Mouse (Mus musculus) layer of hippocampus, postnatal 14 days (tissue): ENCODE data around the gene Eef2. TPM values are rescaled to one million over a fixed set of nuclear protein-coding genes. Genes with fewer than 3 reads are reported as not detected.
A peak's percentile ranks its signal among the peaks of the same experiment; 100 is the strongest.

Experiments used
- DNase-seq, 2 experiments: peaks; one replicate each; pipeline ENCODE4 v3.0.0; 2021 to 2022; ENCODE audit warnings: low spot score in 2 of 2, mixed read lengths in 1 of 2
- long read RNA-seq, 2 experiments: library from polyadenylated mRNA; stranded (forward); transcript quantifications; one replicate each; pipeline ENCODE4 v2.0.0; 2021
- total RNA-seq, 2 experiments: library from RNA; stranded (reverse); gene quantifications; 2 replicates each; pipeline ENCODE4 v1.2.3; 2021

Gene Eef2
- total RNA-seq: 1,000 to 10,000 TPM; 1,016 to 1,032 TPM
- long read RNA-seq, experiment 1, transcript Eef2-201 (14 exons, 3,089 nt): major isoform, 155 of 274 reads
- long read RNA-seq, experiment 1, partial matches to known transcripts: 104 of 274 reads
- long read RNA-seq, experiment 1, other reads (novel, unspliced or antisense): 15 of 274 reads
- long read RNA-seq, experiment 2, transcript Eef2-201 (14 exons, 3,089 nt): major isoform, 139 of 276 reads
- long read RNA-seq, experiment 2, partial matches to known transcripts: 134 of 276 reads
- long read RNA-seq, experiment 2, other reads (novel, unspliced or antisense): 3 of 276 reads

- DNase-seq: peak; percentile 99
Observed at GRCm38 (mm10) chr10:81176466-81177271, at the start of gene Eef2. Eef2 (plus strand) TSS chr10:81176631.

GRCm38 (mm10) chr10:81134181-81134587 is 42.2 kb upstream of the Eef2 start:
- DNase-seq: no peak

DNA sequence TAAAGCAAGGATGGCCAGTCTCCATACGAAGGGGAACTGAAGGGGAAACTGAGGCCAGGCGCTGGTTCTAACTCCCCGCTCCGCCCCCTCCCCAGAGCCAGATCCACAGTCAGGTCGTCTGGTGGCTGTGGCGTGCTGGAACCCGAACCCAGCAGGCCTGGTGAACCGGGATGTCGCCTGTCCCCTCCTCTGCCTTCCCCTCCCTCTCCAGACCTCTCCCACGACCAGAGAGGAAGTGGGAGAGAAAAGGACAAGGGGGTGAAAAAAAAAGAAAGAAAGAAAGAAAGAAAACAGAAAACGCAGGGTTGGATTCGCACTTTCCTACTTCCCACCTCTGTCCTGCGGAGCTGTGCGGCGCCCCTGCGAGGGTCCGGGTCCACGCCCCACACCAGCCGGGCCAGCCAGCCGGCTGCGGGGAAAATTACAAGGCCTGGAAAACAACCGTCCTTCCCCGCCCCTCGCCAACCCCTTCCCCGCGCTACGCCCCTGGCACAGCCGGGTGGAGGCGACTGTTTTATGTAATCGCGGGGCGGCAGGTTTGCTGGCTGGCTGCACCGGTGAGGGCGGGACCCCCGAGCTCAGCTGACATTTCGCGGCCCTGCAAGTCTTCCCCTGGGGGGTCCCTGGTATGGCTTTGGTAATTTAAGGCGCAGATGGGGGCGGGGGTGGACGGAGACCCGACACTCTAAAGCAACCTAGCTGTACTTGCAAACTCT is 41.3 kb upstream of the Eef2 start, which contains the start of gene Zbtb7a:
TSS of gene Zbtb7a (plus strand) at position 255 of the 716 bp plus-strand sequence.
- DNase-seq: no peak

GRCm38 (mm10) chr10:81135831-81136705 is 40.4 kb upstream of the Eef2 start:
- DNase-seq: peak; percentile 72

DNA sequence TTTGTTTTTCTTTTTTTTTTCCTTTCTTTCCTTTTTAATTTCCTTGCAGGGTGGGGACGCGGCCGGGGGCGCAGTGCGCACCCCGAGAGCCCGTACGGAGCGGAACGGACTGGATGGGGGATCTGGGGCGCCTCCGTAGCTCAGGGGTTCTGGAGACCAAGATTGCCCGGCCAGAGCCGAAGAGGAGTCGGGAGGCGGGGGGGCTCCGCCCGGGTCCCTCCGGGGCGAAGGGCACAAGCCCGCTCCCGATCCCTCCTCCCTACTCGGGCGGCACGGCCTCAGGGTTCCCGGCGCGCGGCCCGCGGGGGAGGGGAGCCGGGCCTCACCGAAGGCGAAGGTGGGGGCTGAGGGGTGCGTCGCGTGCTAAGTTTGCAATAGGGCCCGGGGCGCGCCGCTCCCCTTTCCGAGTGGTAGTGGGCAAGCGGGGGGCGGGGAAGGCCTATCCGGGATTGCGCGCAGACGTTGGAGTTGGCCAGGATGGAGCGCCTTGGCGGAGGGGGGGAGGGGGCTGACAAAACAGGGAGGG is 39.7 kb upstream of the Eef2 start:
- DNase-seq: peak in 1 of 2 experiments; percentile 83

DNA sequence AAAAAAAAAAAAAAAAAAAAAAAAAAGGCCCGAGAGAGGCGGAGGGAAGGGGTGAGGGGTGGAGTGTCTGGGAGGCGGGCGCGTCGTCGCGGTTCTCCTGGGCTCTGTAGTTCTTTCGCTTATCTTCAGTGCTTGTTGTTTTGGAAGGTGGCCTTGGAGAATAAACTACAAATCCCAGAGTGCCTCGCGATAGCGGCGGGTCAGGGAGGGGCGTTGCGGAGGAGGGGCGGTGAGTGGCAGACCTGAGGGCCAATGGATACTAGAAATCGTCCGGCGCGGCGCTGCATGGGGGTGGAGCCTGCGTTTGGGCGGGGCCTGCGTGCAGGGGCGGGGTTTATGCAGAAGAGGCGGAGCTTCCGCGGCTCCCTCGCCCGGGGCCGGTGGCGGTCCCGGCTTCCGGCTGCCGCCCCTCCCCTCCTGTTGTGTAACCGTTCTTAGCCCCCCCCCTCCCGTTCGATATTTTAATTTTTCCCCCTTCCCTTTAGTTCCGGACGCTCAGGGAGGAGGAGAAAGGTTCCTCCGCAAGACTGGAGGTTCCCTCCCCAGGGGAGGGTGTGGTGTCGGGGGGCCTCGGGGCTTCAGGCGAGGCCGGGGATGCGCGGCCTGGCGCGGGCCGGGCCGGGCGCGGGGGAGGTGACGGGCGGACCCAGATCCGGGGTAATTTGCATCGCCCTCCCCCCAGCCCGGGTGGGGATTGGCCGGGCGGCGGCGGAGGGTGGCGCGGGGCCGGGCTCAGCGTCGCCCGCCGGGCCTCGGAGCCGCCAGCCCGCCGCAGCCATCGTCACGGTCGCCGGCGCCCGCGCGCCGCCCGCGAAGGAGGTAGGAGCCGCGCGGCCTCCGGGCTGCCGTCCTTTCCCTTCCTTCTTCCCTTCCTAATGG is 38.9 kb upstream of the Eef2 start:
- peak; percentile 100 for DNase-seq

DNA sequence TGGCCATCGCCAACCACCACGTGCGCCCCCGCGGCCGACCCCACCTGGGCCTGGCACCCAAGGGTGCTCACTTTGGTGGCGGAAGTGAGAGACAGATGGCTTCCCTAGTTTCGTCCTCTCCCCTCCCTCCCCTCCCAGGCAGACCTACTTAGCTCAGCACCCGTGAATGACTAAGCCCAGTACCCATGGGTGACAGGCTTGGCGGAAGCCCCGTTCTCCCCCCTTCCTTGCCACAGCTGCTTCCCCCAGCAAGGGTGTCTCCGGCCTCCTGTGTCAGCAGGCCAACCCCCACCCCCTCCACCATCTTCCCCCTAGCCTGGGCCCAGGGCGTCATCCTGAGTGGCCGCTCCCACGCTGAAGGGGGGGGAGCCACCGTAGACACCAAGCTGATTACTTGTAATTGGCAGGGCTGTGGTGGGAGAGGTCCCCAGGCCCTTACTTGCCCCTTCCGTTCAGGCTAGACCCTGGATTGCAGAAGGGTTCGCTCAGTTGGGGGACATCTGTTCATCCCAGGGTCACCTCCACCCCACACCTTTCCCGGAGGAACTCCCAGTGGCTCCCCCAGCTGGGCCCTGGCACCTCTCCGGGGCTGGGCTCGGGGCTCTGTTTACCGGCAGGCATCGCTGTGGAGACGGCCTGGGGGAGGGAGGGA is 38.2 kb upstream of the Eef2 start:
- peak; percentile 52 for DNase-seq

DNA sequence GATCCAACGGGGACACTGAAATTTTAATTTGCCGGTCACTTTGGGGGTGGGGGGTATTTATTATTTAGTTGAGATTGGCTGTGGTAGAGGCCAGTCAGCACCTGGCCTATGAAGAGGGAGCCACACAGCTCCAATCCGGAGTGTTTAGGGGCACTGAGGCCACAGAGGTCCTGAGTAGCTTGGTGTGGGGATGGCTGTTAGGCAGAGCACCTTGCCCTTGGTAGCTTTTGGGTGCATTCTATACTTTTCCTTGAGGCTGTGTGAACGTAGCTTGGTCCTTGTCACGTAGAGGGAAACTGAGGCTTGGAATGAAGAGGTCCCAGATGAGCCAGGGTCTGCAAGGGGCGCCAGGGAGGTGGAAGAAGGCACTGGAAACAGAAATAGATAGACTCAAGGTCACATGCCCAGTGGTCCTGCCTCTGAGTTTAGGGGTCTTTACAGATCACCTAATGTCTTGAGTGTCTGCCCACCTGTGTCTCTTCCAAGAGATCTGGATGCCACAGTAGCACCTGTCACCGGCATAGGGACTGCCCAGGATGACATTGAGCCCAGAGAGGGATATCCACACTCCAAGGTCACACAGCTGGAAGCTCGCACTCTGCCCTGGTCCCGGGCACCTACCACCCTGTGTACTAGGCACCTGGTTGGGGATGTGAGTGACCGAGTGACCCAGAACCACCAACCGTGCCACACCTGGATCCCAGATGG is 37.5 kb upstream of the Eef2 start:
- no peak for DNase-seq

- DNase-seq: no peak
Observed at GRCm38 (mm10) chr10:81139529-81139846, 36.9 kb upstream of the Eef2 start.

DNA sequence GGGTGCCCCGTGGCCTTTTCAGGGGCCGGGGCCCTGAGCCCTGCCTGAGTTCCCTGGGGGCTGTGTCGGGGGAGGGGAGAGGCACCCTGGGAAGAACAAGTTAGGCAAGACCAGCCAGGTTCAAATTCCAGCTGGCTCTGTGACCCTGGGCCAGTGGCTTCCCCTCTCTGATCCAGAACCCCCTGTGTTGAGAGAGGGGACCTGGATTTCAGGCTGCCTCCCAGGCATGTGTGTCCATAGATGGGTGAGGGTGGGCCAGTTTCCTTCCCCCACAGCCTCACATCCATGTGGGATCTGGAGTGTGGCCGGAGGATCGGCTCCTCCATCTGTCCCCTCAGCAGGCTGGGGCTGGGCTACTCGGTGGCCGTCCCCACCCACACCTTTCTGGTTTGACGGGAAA is 36.4 kb upstream of the Eef2 start:
- DNase-seq: no peak

DNA sequence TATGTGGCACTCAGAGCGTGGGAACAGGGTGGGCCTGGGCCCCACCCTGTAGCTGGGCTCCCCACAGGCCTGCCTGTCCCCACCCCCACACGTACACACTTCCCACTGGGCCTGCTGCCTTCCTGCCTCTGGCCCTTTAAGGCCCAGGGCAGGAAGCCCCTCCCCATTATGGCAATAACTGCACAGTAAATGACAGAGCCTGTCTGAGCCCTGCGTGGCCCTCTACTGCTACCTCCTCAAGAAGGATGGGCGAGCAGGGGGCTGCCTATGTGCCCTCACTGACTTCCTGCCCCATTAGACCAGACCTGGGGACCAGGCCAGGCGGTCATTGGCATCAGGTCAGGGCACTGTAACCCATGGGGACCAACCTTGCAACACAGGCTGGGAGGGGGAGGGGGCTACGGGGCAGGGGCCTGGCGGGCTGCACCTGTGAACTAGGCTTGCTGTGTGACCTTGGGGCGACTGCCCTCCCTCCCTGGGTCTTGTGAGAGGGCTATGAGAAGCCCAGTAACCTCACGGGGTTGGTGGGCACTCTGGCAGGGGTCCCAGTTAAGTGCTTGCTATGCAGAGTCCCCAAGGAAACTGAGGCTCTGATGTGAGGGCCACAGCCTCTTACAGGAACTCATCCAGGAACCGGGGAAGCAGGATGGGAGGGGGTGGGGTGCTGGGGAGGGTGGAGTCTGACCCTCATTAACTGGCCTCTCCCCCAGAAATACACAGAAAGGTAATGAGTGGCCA is 35.5 kb upstream of the Eef2 start:
- no peak for DNase-seq

GRCm38 (mm10) chr10:81141455-81142210 is 34.8 kb upstream of the Eef2 start:
- no peak for DNase-seq

GRCm38 (mm10) chr10:81142551-81142981 is 33.9 kb upstream of the Eef2 start:
- peak in 1 of 2 experiments; percentile 50 for DNase-seq

DNA sequence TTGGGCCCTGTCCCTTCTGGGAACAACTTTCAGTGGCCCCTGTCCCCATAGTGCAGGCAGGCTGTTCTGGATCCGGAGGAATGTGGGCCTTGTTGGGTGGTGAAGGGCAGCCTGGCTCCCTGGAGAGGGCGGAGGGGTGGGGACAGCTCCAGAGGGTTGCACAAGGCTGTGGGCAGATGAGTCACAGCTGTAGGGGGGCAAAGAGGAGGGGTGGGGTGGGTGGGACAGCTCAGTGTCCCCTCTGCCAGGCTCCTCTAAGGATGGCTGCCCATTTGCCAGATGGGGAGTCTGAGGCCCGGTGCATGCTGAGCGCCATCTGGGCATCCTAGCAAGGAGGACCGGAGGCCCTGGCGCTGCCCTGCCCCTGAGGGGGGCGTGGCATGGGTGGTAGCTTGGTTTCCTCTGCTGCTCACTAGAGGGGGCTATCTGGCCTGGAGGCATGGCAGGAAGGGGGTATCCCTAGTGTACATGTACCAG is 33.2 kb upstream of the Eef2 start:
- DNase-seq: no peak

DNA sequence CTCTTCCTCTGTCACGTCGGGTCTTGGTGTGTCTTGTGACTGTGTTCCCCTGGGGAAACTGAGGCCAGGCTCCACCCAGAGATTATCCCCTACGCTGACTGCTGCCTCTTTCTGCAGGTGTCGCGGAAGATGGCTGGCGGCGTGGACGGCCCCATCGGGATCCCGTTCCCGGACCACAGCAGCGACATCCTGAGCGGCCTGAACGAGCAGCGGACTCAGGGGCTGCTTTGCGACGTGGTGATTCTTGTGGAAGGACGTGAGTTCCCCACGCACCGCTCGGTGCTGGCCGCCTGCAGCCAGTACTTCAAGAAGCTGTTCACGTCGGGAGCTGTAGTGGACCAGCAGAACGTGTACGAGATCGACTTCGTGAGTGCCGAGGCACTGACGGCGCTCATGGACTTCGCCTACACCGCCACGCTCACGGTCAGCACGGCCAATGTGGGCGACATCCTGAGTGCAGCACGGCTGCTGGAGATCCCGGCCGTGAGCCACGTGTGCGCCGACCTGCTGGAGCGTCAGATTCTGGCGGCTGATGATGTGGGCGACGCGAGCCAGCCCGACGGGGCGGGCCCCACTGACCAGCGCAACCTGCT is 32.5 kb upstream of the Eef2 start:
- DNase-seq: no peak

GRCm38 (mm10) chr10:81144667-81145066 is 31.8 kb upstream of the Eef2 start:
- no peak for DNase-seq
